Mouse (Mus musculus): ENCODE results near the gene Papss2. TPM values are rescaled to one million over a fixed set of nuclear protein-coding genes. Genes with fewer than 3 reads are reported as not detected.

The Papss2 gene
- polyA plus RNA-seq, 1 experiment from 2014 or later = 2.0 TPM

GRCm38 (mm10) chr19:32715681-32716080, 120.1 kb downstream of the Papss2 start:
- no peak overlapping the region for H3K4me3 ChIP-seq
- no peaks in the 10 kb centered on the region for H3K36me3 ChIP-seq
- no peak overlapping the region for H3K9ac ChIP-seq
- ATAC-seq = no peak
- no peak overlapping the region for H3K27ac ChIP-seq
- H3K4me2 ChIP-seq = no peak overlapping the region
- peaks cover 27% of the 10 kb centered on the region for H3K4me1 ChIP-seq
- no peaks in the 10 kb centered on the region for H3K9me3 ChIP-seq (replicated peaks)
- H3K27me3 ChIP-seq (replicated peaks) = no peaks in the 10 kb centered on the region

Other genes starting within 250 kb of the Papss2 start
- 31.8 and 33.7 TPM in 2 replicates for gene Sgms1, start 206.1 kb upstream of the Papss2 start, polyA plus RNA-seq (2016; fragmentation: Nextera tagmentation; extraction: Ambion mirVana)
- 72.7 and 75.0 TPM in 2 replicates for gene Rpl9-ps6, start 129.2 kb upstream of the Papss2 start, polyA plus RNA-seq (2016; fragmentation: Nextera tagmentation; extraction: Ambion mirVana)
- 118 and 120 TPM in 2 replicates for gene Minpp1, start 110.0 kb upstream of the Papss2 start, polyA plus RNA-seq (2016; fragmentation: Nextera tagmentation; extraction: Ambion mirVana)
- gene Atad1, start 144.0 kb downstream of the Papss2 start, polyA plus RNA-seq (2016; fragmentation: Nextera tagmentation; extraction: Ambion mirVana) = 32.2 and 32.3 TPM in 2 replicates
- gene Pten, start 161.7 kb downstream of the Papss2 start, polyA plus RNA-seq (2016; fragmentation: Nextera tagmentation; extraction: Ambion mirVana) = 5.4 and 5.9 TPM in 2 replicates

Data from liver, embryonic 12.5 days (tissue).